Mouse (Mus musculus) lung, postnatal 0 days (tissue): ENCODE measurements around the gene Ywhag. TPM values are rescaled to one million over a fixed set of nuclear protein-coding genes. Genes with fewer than 3 reads are reported as not detected.
A peak's percentile ranks its signal among the peaks of the same experiment; 100 is the strongest.

ENCODE experiments used
- ATAC-seq: fragments of 200-750 bp; cut with Nextera tagmentation; 2 replicates; pipeline ENCODE4 v1.8.0; 2017; ENCODE audit warnings: moderate library complexity
- DNase-seq: peaks from one replicate; pipeline ENCODE4 v3.0.0-alpha.2; 2016; ENCODE audit warnings: low spot score
- H3K27ac ChIP-seq: fragments of 300-500 bp; sonication (generic); 2 replicates; pipeline ENCODE4 v1.5.1; 2014; ENCODE audit warnings: antibody characterized with exemption, mild to moderate bottlenecking, low read length, mixed read lengths
- H3K27me3 ChIP-seq: fragments of 300-500 bp; sonication (generic); replicated peaks from 2 replicates; pipeline ENCODE4 v1.6.1; 2014; ENCODE audit warnings: low read length, mixed read lengths; ENCODE audit not compliant: insufficient read depth
- H3K36me3 ChIP-seq: fragments of 300-500 bp; sonication (generic); 2 replicates; pipeline ENCODE4 v1.6.1; 2014; ENCODE audit warnings: low read length, mixed read lengths; ENCODE audit not compliant: insufficient read depth
- H3K4me1 ChIP-seq: fragments of 300-500 bp; sonication (generic); 2 replicates; pipeline ENCODE4 v1.6.1; 2014; ENCODE audit warnings: antibody characterized with exemption, low read depth, low read length, mixed read lengths; ENCODE audit not compliant: insufficient read depth
- H3K4me2 ChIP-seq: fragments of 300-500 bp; sonication (generic); replicated peaks from 2 replicates; pipeline ENCODE4 v1.6.1; 2014; ENCODE audit warnings: low read depth, mild to moderate bottlenecking, low read length, moderate library complexity, mixed read lengths
- H3K4me3 ChIP-seq: fragments of 300-500 bp; sonication (generic); 2 replicates; pipeline ENCODE4 v1.5.1; 2014; ENCODE audit warnings: low read depth, low read length
- H3K9ac ChIP-seq: fragments of 300-500 bp; sonication (generic); replicated peaks from 2 replicates; pipeline ENCODE4 v1.6.1; 2014; ENCODE audit warnings: low read depth, mild to moderate bottlenecking
- H3K9me3 ChIP-seq: fragments of 300-500 bp; sonication (generic); 2 replicates; pipeline ENCODE4 v1.6.1; 2016; ENCODE audit warnings: low read length, mixed read lengths
- CTCF ChIP-seq: IDR thresholded peaks from 2 replicates; pipeline ENCODE4 v1.5.1; 2016; ENCODE audit warnings: antibody characterized with exemption, mild to moderate bottlenecking
- EP300 ChIP-seq: IDR thresholded peaks from 2 replicates; pipeline ENCODE4 v1.6.1; 2016; ENCODE audit warnings: antibody characterized with exemption, mild to moderate bottlenecking, control low read depth
- WGBS: fragments of 180-500 bp; shearing (Covaris S2); extraction: QIAGEN DNeasy Blood & Tissue Kit; methylation state at CpG from one replicate; pipeline ENCODE4 v1.1.7; 2014; 5-methylcytosine and 5-hydroxymethylcytosine counted together
- polyA plus RNA-seq: library from polyadenylated mRNA; unstranded; fragments of >200 nt; fragmentation: Nextera tagmentation; extraction: Ambion mirVana; gene quantifications from 2 replicates; pipeline ENCODE4 v1.2.1, GENCODE M21; 2015

Gene Ywhag
- polyA plus RNA-seq, 1 experiment from 2014 or later = 75.5 TPM

- no peak overlapping the region for H3K27ac ChIP-seq
- TF ChIP-seq EP300 (no peak), CTCF (no peak)
- H3K4me1 ChIP-seq = no peaks in the 10 kb centered on the region
- WGBS = 4% methylated on average over 26 of the region's 27 CpGs
- no peaks in the 10 kb centered on the region for H3K36me3 ChIP-seq
- peaks cover 33% of the 10 kb centered on the region for H3K27me3 ChIP-seq
- peak overlapping the region; percentile 35; the same call in 1 of the 2 replicates for H3K4me3 ChIP-seq
- no peak for ATAC-seq
- DNase-seq = no peak
- H3K9ac ChIP-seq = no peak overlapping the region
- peak overlapping the region; percentile 67 for H3K4me2 ChIP-seq
- H3K9me3 ChIP-seq = no peaks in the 10 kb centered on the region
Measured at GRCm38 (mm10) chr5:135868653-135869052, 65.8 kb downstream of the Ywhag start.

- peak overlapping the region; percentile 35 for H3K4me3 ChIP-seq
- H3K9me3 ChIP-seq = no peaks in the 10 kb centered on the region
- WGBS = under 1% methylated on average over 56 of the region's 89 CpGs
- H3K4me1 ChIP-seq = no peaks in the 10 kb centered on the region
- TF ChIP-seq CTCF = no peak
- no peak for TF ChIP-seq EP300
- ATAC-seq (no peak; the same call in 1 of the 2 replicates), DNase-seq (no peak)
- peaks cover 33% of the 10 kb centered on the region for H3K27me3 ChIP-seq
- no peak overlapping the region for H3K9ac ChIP-seq
- H3K36me3 ChIP-seq = no peaks in the 10 kb centered on the region
- no peak overlapping the region for H3K27ac ChIP-seq
- peak overlapping the region; percentile 67 for H3K4me2 ChIP-seq
Measured at GRCm38 (mm10) chr5:135867637-135868593, 66.5 kb downstream of the Ywhag start.

- ATAC-seq (no peak), DNase-seq (no peak)
- Histone ChIP-seq H3K9me3 (no peaks in the 10 kb centered on the region), H3K9ac (no peak overlapping the region), H3K4me2 (no peak overlapping the region), H3K4me3 (no peak overlapping the region), H3K4me1 (no peaks in the 10 kb centered on the region), H3K36me3 (no peaks in the 10 kb centered on the region), H3K27ac (no peak overlapping the region), H3K27me3 (peaks cover 33% of the 10 kb centered on the region)
- no peak for TF ChIP-seq CTCF
- no peak for TF ChIP-seq EP300
- 37% methylated on average over 8 of the region's 8 CpGs for WGBS
Measured at GRCm38 (mm10) chr5:135866662-135867061, 67.8 kb downstream of the Ywhag start.

Other genes with a start within 250 kb of the Ywhag start
- gene Tmem120a, start 190.2 kb downstream of the Ywhag start, polyA plus RNA-seq = 44.0 and 45.2 TPM in 2 replicates
- 1.7 TPM in 2 replicates for gene Styxl1, start 156.2 kb downstream of the Ywhag start, polyA plus RNA-seq
- gene Mdh2, start 156.1 kb downstream of the Ywhag start, polyA plus RNA-seq = 281 and 302 TPM in 2 replicates
- gene Srrm3, start 127.7 kb downstream of the Ywhag start, polyA plus RNA-seq = 0.05 TPM in 1 of 2 replicates, not detected in the other
- 198 and 248 TPM in 2 replicates for gene Hspb1, start 46.7 kb downstream of the Ywhag start, polyA plus RNA-seq
- gene Ssc4d, start 39.9 kb upstream of the Ywhag start, polyA plus RNA-seq = 1.8 and 2.5 TPM in 2 replicates
- 0.24 and 0.35 TPM in 2 replicates for gene Zp3, start 45.5 kb upstream of the Ywhag start, polyA plus RNA-seq
- gene Dtx2, start 60.2 kb upstream of the Ywhag start, polyA plus RNA-seq = 18.9 and 21.6 TPM in 2 replicates
- 35.7 and 38.8 TPM in 2 replicates for gene Upk3b, start 103.9 kb upstream of the Ywhag start, polyA plus RNA-seq
- gene Upk3bl, start 119.9 kb upstream of the Ywhag start, polyA plus RNA-seq = 1.1 and 1.2 TPM in 2 replicates
- 2.0 and 2.8 TPM in 2 replicates for gene Rasa4, start 149.3 kb upstream of the Ywhag start, polyA plus RNA-seq
- gene Polr2j, start 182.0 kb upstream of the Ywhag start, polyA plus RNA-seq = 175 and 184 TPM in 2 replicates
- gene Lrwd1, start 201.5 kb upstream of the Ywhag start, polyA plus RNA-seq = 18.5 and 20.8 TPM in 2 replicates
- 13.5 and 13.9 TPM in 2 replicates for gene Alkbh4, start 201.5 kb upstream of the Ywhag start, polyA plus RNA-seq
- 11.2 and 14.0 TPM in 2 replicates for gene Orai2, start 236.1 kb upstream of the Ywhag start, polyA plus RNA-seq